Mouse (Mus musculus) cerebellum, adult 2 months (tissue): ENCODE measurements around the gene Spo11. TPM values are rescaled to one million over a fixed set of nuclear protein-coding genes. Genes with fewer than 3 reads are reported as not detected.

Source experiments
- DNase-seq, 2 experiments: peaks; one replicate each; pipeline ENCODE4 v3.0.0; 2021
- H3K27ac ChIP-seq: fragments of 200-500 bp; 2 replicates; pipeline ENCODE4 v1.5.1; 2012; ENCODE audit warnings: low read length, control low read depth, inconsistent platforms; ENCODE audit not compliant: insufficient read depth
- H3K27me3 ChIP-seq: fragments of 200-500 bp; 2 replicates; pipeline ENCODE4 v1.6.1; 2012; ENCODE audit warnings: inconsistent platforms, mild to moderate bottlenecking, low read length, moderate library complexity; ENCODE audit not compliant: control insufficient read depth, insufficient read depth
- H3K4me1 ChIP-seq: fragments of 200-500 bp; 2 replicates; pipeline ENCODE4 v1.6.1; 2011; ENCODE audit warnings: low read length; ENCODE audit not compliant: control insufficient read depth, insufficient read depth
- H3K4me3 ChIP-seq: fragments of 200-500 bp; replicated peaks from 2 replicates; pipeline ENCODE3; 2011; ENCODE audit warnings: mild to moderate bottlenecking, low read depth, low read length, control low read depth; ENCODE audit not compliant: insufficient read depth
- CTCF ChIP-seq: fragments of 200-500 bp; IDR thresholded peaks from 2 replicates; pipeline ENCODE4 v1.5.1; 2011; ENCODE audit warnings: low read depth, mild to moderate bottlenecking, control low read depth, low read length, moderate library complexity, borderline replicate concordance; ENCODE audit not compliant: insufficient read depth
- POLR2A ChIP-seq: fragments of 200-500 bp; IDR thresholded peaks from 2 replicates; pipeline ENCODE4 v1.6.1; 2011; ENCODE audit warnings: low read length, control low read depth, borderline replicate concordance; ENCODE audit not compliant: insufficient read depth
- WGBS: fragments of 180-500 bp; shearing (Covaris S2); methylation state at CpG from one replicate; pipeline ENCODE4 v1.1.7; 2018; 5-methylcytosine and 5-hydroxymethylcytosine counted together
- polyA plus RNA-seq: library from polyadenylated mRNA; depleted of rRNA; stranded (reverse); fragments of >200 nt; gene quantifications from 2 replicates; pipeline ENCODE4 v1.2.3, GENCODE M21; 2012

Spo11 gene
- polyA plus RNA-seq, 1 experiment: 0.21 TPM

GRCm38 (mm10) chr2:172976661-172977238, 750 bp upstream of the Spo11 start:
- Histone ChIP-seq H3K4me1 (peaks cover 6% of the 10 kb centered on the region; the same call in 1 of the 2 replicates), H3K27me3 (no peaks in the 10 kb centered on the region), H3K4me3 (no peak overlapping the region), H3K27ac (no peak overlapping the region)
- WGBS: 34% methylated on average over 7 of the region's 7 CpGs
- TF ChIP-seq CTCF: no peak
- TF ChIP-seq POLR2A: no peak
- DNase-seq: no peak

GRCm38 (mm10) chr2:172978131-172978633, 682 bp downstream of the Spo11 start:
- Histone ChIP-seq H3K4me1 (peaks cover 6% of the 10 kb centered on the region; the same call in 1 of the 2 replicates), H3K27ac (no peak overlapping the region), H3K4me3 (no peak overlapping the region), H3K27me3 (no peaks in the 10 kb centered on the region)
- 29% methylated on average over 4 of the region's 4 CpGs for WGBS
- no peak for DNase-seq
- TF ChIP-seq CTCF (no peak), POLR2A (no peak)

GRCm38 (mm10) chr2:172979666-172980345, 2.3 kb downstream of the Spo11 start:
- Histone ChIP-seq H3K27ac (no peak overlapping the region), H3K4me3 (no peak overlapping the region), H3K27me3 (no peaks in the 10 kb centered on the region), H3K4me1 (no peaks in the 10 kb centered on the region)
- TF ChIP-seq CTCF: no peak
- TF ChIP-seq POLR2A: no peak
- WGBS: 94% methylated on average over 42 of the region's 43 CpGs
- no peak for DNase-seq

- Histone ChIP-seq H3K4me1 (no peaks in the 10 kb centered on the region), H3K27ac (no peak overlapping the region), H3K4me3 (no peak overlapping the region), H3K27me3 (no peaks in the 10 kb centered on the region)
- TF ChIP-seq CTCF (no peak), POLR2A (no peak)
- DNase-seq: no peak
- 78% methylated on average over 9 of the region's 9 CpGs for WGBS
Measured at GRCm38 (mm10) chr2:172982776-172983561, 5.5 kb downstream of the Spo11 start.

GRCm38 (mm10) chr2:172990161-172990560, 12.7 kb downstream of the Spo11 start:
- DNase-seq: no peak
- WGBS: 84% methylated on average over 6 of the region's 6 CpGs
- Histone ChIP-seq H3K4me1 (no peaks in the 10 kb centered on the region), H3K27me3 (no peaks in the 10 kb centered on the region), H3K27ac (no peak overlapping the region), H3K4me3 (no peak overlapping the region)
- TF ChIP-seq POLR2A: no peak
- TF ChIP-seq CTCF: no peak

GRCm38 (mm10) chr2:172996207-172996606, 18.7 kb downstream of the Spo11 start:
- 12% methylated on average over 4 of the region's 4 CpGs for WGBS
- no peak overlapping the region for H3K27ac ChIP-seq

GRCm38 (mm10) chr2:172997748-172998147, 20.2 kb downstream of the Spo11 start:
- no peak overlapping the region for H3K27ac ChIP-seq
- no peak overlapping the region for H3K4me3 ChIP-seq
- no peaks in the 10 kb centered on the region for H3K27me3 ChIP-seq
- 71% methylated on average over 11 of the region's 11 CpGs for WGBS
- DNase-seq: no peak
- TF ChIP-seq POLR2A (no peak), CTCF (no peak)
- H3K4me1 ChIP-seq: peaks cover 9% of the 10 kb centered on the region

More at GRCm38 (mm10) chr2:172996207-172996606, 18.7 kb downstream of the Spo11 start:
- TF ChIP-seq POLR2A: no peak
- peak; percentile 88 for TF ChIP-seq CTCF
- Histone ChIP-seq H3K4me3 (no peak overlapping the region), H3K4me1 (peaks cover 3% of the 10 kb centered on the region), H3K27me3 (no peaks in the 10 kb centered on the region)
- DNase-seq: peak; percentile 37 to 56
